Mouse (Mus musculus) brain, embryonic 14.5 days (tissue): ENCODE data around the gene Trim31. TPM values are rescaled to one million over a fixed set of nuclear protein-coding genes. Genes with fewer than 3 reads are reported as not detected.
A peak's percentile ranks its signal among the peaks of the same experiment; 100 is the strongest.

Experiments
- DNase-seq: peaks from one replicate; pipeline ENCODE4 v3.0.0-alpha.2; 2011; ENCODE audit warnings: low read depth
- CTCF ChIP-seq: fragments of 200-500 bp; IDR thresholded peaks from 2 replicates; pipeline ENCODE4 v1.5.1; 2012; ENCODE audit warnings: inconsistent platforms, mild to moderate bottlenecking, moderate library complexity, borderline replicate concordance; ENCODE audit not compliant: insufficient read depth, insufficient read length; ENCODE audit errors: extremely low read depth
- POLR2A ChIP-seq: fragments of 200-500 bp; IDR thresholded peaks from 2 replicates; pipeline ENCODE4 v1.6.1; 2012; ENCODE audit warnings: mild to moderate bottlenecking, inconsistent platforms, borderline replicate concordance; ENCODE audit not compliant: poor library complexity, insufficient read depth, insufficient read length, severe bottlenecking; ENCODE audit errors: extremely low read depth
- polyA plus RNA-seq: library from polyadenylated mRNA; depleted of rRNA; stranded (reverse); fragments of >200 nt; gene quantifications from 2 replicates; pipeline ENCODE4 v1.2.3, GENCODE M21; 2012; rRNA removed

Gene Trim31
- polyA plus RNA-seq, 1 experiment: not detected

GRCm38 (mm10) chr17:36953062-36953461 lies 55.1 kb downstream of the Trim31 start:
- TF ChIP-seq POLR2A (no peak), CTCF (no peak)

DNA sequence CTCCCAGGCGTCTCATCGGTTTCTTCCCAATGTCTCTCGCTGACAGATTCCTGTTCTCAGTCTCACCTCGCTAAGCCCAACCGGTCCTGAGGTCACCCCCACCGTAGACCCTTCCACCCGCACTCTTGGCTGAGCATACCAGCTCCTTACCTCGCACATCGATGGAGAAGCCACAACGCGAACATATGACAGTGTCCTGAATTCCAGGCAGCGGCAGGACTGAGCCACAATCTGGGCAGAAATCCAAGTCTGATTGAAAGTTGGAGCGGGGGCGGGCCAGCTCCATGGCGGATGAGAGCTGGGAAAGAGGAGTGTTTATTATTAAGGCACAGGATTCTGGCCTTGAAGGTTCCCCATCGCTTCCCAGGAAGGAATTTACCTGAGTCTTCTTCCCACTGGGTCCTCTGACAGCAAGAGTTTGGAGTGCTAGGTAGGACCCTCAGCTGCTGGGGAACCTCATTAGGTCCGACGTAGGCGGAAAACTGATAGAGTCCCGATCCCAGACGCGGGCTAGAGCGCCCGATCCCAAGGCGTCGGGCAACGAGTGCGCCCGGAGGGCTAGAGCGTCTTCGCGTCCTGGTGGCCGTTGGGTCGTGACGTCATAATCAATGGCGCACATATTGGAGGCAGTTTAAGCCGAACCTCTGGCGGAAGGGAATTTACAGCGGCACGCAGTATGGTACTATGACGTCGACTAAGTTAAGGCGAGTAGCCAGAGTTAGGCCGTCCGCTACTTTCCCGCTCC lies 60.3 kb downstream of the Trim31 start, which contains the start of the genes Znrd1 and Znrd1as:
Gene Znrd1, minus strand, starts transcription at position 561 of the 745 bp plus-strand sequence.
Gene Znrd1as, plus strand, starts transcription at position 594 of the 745 bp plus-strand sequence.
- DNase-seq: peak; percentile 100
- TF ChIP-seq CTCF (no peak), POLR2A (peak; percentile 24; the same call in 1 of the 2 replicates)

More at GRCm38 (mm10) chr17:36953062-36953461, 55.1 kb downstream of the Trim31 start:
- no peak for DNase-seq

GRCm38 (mm10) chr17:36958884-36959283 lies 61.0 kb downstream of the Trim31 start:
- TF ChIP-seq CTCF (no peak), POLR2A (no peak)
- no peak for DNase-seq

Other genes starting within 250 kb of the Trim31 start
- gene H2-M1, start 225.9 kb upstream of the Trim31 start, polyA plus RNA-seq: not detected in 2 replicates
- gene H2-M10.5, start 125.2 kb upstream of the Trim31 start, polyA plus RNA-seq: not detected in 2 replicates
- gene H2-M10.6, start 85.9 kb upstream of the Trim31 start, polyA plus RNA-seq: not detected in 2 replicates
- gene Trim26, start 61.0 kb upstream of the Trim31 start, polyA plus RNA-seq: 25.3 and 33.7 TPM in 2 replicates
- gene Trim15, start 30.9 kb upstream of the Trim31 start, polyA plus RNA-seq: 0.09 and 0.16 TPM in 2 replicates
- 0.19 and 0.52 TPM in 2 replicates for gene Trim10, start 28.5 kb upstream of the Trim31 start, polyA plus RNA-seq
- 0.08 TPM in 1 of 2 replicates, not detected in the other for gene Trim40, start 8.0 kb upstream of the Trim31 start, polyA plus RNA-seq
- gene Rnf39, start 44.8 kb downstream of the Trim31 start, polyA plus RNA-seq: 0.18 and 0.19 TPM in 2 replicates
- gene Ppp1r11, start 53.6 kb downstream of the Trim31 start, polyA plus RNA-seq: 143 and 150 TPM in 2 replicates
- 41.8 and 55.2 TPM in 2 replicates for gene Znrd1, start 60.4 kb downstream of the Trim31 start, polyA plus RNA-seq
- gene Znrd1as, start 60.5 kb downstream of the Trim31 start, polyA plus RNA-seq: 3.5 TPM in 2 replicates
- gene 2410137M14Rik, start 83.1 kb downstream of the Trim31 start, polyA plus RNA-seq: 1.5 and 1.6 TPM in 2 replicates
- 13.4 and 16.0 TPM in 2 replicates for gene H2-M5, start 91.4 kb downstream of the Trim31 start, polyA plus RNA-seq
- gene Zfp57, start 103.0 kb downstream of the Trim31 start, polyA plus RNA-seq: 352 and 386 TPM in 2 replicates
- gene Mog, start 125.3 kb downstream of the Trim31 start, polyA plus RNA-seq: not detected in 2 replicates
- gene Gabbr1, start 147.8 kb downstream of the Trim31 start, polyA plus RNA-seq: 238 and 282 TPM in 2 replicates
- gene Olfr90, start 190.4 kb downstream of the Trim31 start, polyA plus RNA-seq: not detected in 2 replicates
- gene Olfr91, start 200.2 kb downstream of the Trim31 start, polyA plus RNA-seq: not detected in 2 replicates
- not detected in 2 replicates for gene Olfr92, start 222.0 kb downstream of the Trim31 start, polyA plus RNA-seq